Mouse (Mus musculus) splenic B cell, adult 2 months (primary cell): ENCODE results near the gene Sipa1l1.

ENCODE experiments used
- DNase-seq: peaks from one replicate; pipeline ENCODE4 v3.0.0-alpha.2; 2011; ENCODE audit warnings: low read depth, low spot score
- H3K27me3 ChIP-seq: 2 replicates; pipeline ENCODE4 v1.6.1; 2012; ENCODE audit warnings: mild to moderate bottlenecking, low read length, moderate library complexity, mixed read lengths; ENCODE audit not compliant: control insufficient read depth, poor library complexity, insufficient read depth, severe bottlenecking
- H3K36me3 ChIP-seq: 2 replicates; pipeline ENCODE4 v1.6.1; 2012; ENCODE audit warnings: mild to moderate bottlenecking, low read length, moderate library complexity, mixed read lengths; ENCODE audit not compliant: control insufficient read depth, poor library complexity, insufficient read depth, severe bottlenecking

Sipa1l1 gene

DNA sequence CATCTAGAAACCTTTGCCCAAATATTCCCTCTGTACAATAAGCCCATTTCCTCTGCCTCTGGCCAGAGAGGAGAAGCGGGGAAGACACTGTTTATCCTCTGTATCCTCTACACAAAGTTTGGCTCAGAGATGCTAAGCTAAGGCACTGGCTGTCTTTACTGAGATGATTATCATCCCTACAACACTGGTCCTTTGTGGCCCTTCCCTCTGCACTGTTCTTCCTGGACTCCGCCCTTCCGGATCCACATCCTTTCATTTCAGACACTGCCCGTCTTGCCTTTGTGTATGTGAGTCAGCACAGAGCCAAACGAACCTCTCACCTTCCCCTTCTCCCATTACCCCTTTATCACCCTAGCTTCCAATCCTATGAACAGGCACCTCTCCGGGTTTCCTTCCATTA, 285.3 kb downstream of the Sipa1l1 start:
- no peak for DNase-seq
- no peaks in the 10 kb centered on the region; the same call in 1 of the 2 replicates for H3K27me3 ChIP-seq
- H3K36me3 ChIP-seq, result no peaks in the 10 kb centered on the region

DNA sequence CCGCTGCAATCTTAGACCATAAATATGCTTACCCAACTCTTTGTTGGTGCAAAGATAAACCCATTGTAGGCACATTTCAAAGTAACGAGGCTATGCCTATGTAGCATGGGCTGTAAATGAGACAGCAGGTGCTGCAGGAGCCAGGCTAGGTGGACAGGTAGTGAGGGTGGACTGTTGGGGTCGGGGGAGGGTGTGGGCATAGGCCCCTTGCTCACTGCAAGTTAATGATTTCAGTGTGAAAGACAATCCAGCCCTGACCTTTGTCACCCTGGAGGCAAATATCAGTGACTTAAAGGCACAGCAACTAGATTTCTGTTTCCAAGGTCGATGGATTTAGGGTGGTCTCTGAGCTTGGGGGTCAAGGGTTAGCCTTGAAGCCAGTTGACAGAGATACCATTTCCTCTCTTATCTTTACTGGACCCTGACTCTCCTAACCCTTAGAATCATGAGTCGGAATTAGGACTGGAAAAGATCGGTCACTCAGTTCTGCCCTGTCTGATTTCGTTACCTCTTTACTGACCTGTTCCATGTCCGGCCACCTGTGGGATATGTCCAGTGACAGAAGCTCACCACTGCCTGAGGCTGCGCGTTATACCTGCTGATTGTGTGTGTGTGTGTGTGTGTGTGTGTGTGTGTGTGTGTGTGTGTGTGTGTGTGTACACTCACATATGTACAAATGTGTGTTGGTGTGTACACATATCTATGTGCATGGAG, 286.7 kb downstream of the Sipa1l1 start:
- DNase-seq, result no peak
- Histone ChIP-seq H3K27me3 (no peaks in the 10 kb centered on the region; the same call in 1 of the 2 replicates), H3K36me3 (no peaks in the 10 kb centered on the region)

DNA sequence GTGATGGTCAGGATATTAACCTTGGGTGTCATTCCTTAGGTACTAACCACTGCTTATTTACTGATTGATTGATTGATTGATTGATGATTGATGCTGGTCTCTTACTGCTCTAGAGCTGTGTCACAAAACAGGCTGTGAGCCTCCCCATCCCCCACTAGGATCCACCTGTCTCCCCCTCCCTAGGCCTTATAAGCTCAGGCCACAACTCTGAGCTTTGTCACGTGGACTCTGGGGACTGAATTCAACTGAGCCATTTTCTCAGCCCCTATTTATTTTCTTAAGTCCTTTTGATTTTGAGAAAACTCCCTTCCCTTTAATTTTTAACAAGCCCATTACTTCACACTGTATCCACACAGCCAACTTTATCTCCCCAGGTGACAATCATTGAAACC, 287.3 kb downstream of the Sipa1l1 start:
- Histone ChIP-seq H3K36me3 (no peaks in the 10 kb centered on the region), H3K27me3 (no peaks in the 10 kb centered on the region; the same call in 1 of the 2 replicates)
- DNase-seq, result no peak

DNA sequence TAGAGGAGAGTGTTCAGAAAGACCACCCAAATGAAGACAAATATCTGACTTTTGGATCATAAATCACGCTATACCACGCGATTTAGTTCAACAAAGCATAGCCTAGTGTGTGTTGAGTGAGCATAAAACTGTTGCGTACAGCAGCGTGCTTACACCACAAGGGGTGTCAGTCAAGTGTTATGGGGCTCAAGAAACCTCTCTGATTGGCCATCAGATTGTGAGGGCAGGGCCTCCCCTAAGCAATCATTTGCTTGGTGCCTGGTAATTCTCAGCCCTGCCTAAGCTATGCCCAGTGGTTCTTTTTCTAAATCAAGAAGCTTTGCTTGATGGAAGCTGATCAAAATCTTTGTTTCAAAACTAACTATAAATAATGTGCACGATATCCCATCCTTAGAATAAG, 288.5 kb downstream of the Sipa1l1 start:
- Histone ChIP-seq H3K36me3 (no peaks in the 10 kb centered on the region), H3K27me3 (no peaks in the 10 kb centered on the region; the same call in 1 of the 2 replicates)
- DNase-seq, result no peak

GRCm38 (mm10) chr12:82458017-82458416, 288.9 kb downstream of the Sipa1l1 start:
- no peaks in the 10 kb centered on the region for H3K36me3 ChIP-seq
- H3K27me3 ChIP-seq, result no peaks in the 10 kb centered on the region; the same call in 1 of the 2 replicates
- no peak for DNase-seq

DNA sequence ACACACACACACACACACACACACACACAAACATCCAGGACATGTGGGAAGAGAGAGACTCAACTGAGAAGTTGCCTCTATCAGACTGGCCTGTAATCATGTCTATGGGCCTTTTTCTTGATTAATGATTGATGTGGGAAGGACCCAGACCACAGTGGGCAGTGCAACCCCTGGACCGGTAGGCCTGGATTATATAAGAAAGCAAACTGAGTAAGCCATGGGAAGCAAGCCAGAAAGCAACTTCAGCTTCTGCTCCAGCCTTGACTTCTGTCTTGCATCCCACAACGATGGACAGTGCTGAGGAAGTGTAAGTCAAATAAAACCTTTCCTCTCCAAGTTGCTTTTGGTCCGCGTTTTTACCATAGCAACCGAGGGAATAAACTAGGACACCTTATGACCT, 298.1 kb downstream of the Sipa1l1 start:
- H3K36me3 ChIP-seq, result no peaks in the 10 kb centered on the region
- DNase-seq, result no peak

GRCm38 (mm10) chr12:82467641-82468040, 298.5 kb downstream of the Sipa1l1 start:
- H3K27me3 ChIP-seq, result no peaks in the 10 kb centered on the region
- DNase-seq, result no peak
- H3K36me3 ChIP-seq, result no peaks in the 10 kb centered on the region

More for the DNA sequence above, 298.1 kb downstream of the Sipa1l1 start:
- no peaks in the 10 kb centered on the region for H3K27me3 ChIP-seq

- no peak for DNase-seq
- H3K27me3 ChIP-seq, result no peaks in the 10 kb centered on the region
- H3K36me3 ChIP-seq, result no peaks in the 10 kb centered on the region
Measured at GRCm38 (mm10) chr12:82468416-82468815, 299.3 kb downstream of the Sipa1l1 start.

- no peaks in the 10 kb centered on the region for H3K27me3 ChIP-seq
- DNase-seq, result peak; percentile 87
- no peaks in the 10 kb centered on the region for H3K36me3 ChIP-seq
Measured at GRCm38 (mm10) chr12:82469706-82470361, 300.7 kb downstream of the Sipa1l1 start.

- Histone ChIP-seq H3K27me3 (no peaks in the 10 kb centered on the region), H3K36me3 (no peaks in the 10 kb centered on the region)
- DNase-seq, result peak; percentile 69
Measured at GRCm38 (mm10) chr12:82470362-82470936, 301.3 kb downstream of the Sipa1l1 start.

- peak; percentile 60 for DNase-seq
- Histone ChIP-seq H3K27me3 (no peaks in the 10 kb centered on the region), H3K36me3 (no peaks in the 10 kb centered on the region)
Measured at GRCm38 (mm10) chr12:82472796-82473195, 303.7 kb downstream of the Sipa1l1 start.

DNA sequence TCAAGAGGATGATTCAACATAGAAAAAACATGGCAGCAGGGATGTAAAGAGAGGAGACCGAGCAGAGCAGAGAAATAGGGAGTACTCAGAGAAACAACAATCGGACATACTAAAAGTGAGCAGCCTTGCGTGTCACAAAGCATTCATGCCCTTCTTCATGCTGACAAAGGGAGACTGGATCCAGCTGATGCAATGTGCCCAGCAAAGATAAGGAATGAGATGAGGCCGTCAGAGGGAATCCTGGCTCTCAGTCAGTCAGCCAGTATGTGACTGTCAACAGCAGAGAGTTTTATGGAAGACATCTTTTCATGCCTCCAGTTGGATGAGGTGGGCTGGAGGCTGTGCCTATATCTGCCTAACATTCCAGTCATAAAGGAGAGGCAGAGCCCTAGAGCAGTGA, 304.1 kb downstream of the Sipa1l1 start:
- DNase-seq, result no peak
- Histone ChIP-seq H3K36me3 (no peaks in the 10 kb centered on the region), H3K27me3 (no peaks in the 10 kb centered on the region)

GRCm38 (mm10) chr12:82474409-82474808, 305.3 kb downstream of the Sipa1l1 start:
- H3K27me3 ChIP-seq, result no peaks in the 10 kb centered on the region
- no peak for DNase-seq
- no peaks in the 10 kb centered on the region for H3K36me3 ChIP-seq

DNA sequence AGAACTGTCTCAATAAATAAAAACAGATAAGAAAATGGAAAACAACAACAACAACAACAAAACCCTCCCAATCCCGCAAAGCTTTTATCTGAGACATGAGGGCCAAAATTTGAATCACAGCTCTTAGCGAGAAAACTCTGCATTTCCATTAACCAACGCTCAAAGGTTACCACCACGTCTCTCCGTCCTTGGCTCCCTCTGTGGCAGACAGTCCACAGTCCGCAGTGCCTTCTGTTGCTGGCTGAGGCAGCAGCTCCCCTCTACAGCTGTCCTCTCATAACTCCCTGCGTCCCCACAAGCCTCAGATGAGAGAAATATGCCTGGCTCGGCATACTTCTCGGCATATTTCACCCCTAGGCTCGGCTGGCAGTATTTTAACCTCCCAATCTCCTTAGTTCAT, 306.9 kb downstream of the Sipa1l1 start:
- no peak for DNase-seq
- no peaks in the 10 kb centered on the region for H3K27me3 ChIP-seq
- H3K36me3 ChIP-seq, result no peaks in the 10 kb centered on the region

DNA sequence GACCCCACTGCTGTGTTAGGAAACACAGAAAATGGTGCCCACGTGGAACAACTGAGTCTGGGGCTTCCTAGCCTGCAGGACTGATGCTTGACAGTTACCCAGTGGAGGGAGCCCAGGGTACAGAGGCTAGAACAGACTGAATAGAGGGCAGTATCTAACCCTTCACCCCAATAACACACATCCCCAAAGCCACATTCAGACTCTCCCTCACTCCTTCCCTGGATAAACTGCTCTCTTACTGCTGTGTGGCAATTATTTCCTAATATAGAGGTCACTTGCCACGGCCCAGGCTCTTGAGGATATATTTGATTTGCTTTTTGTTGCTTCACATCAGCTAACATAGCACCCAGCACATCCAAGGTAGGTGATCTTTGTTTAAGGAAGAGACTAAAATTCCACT, 307.5 kb downstream of the Sipa1l1 start:
- Histone ChIP-seq H3K36me3 (no peaks in the 10 kb centered on the region), H3K27me3 (no peaks in the 10 kb centered on the region)
- DNase-seq, result no peak
